Mouse (Mus musculus) E14TG2a.4 (cell line): ENCODE measurements at regions not wholly inside any gene's neighbourhood (a gene's known extent, or its start where the extent isn't known, plus 50 kb on each side); places are given as distances from the start of the nearest gene placed in this dataset.

ENCODE experiments used
- CTCF ChIP-seq: conservative IDR thresholded peaks from 2 replicates; pipeline ENCODE4 v1.5.1; 2014; ENCODE audit warnings: low read length
- POU5F1 ChIP-seq: IDR thresholded peaks from 2 replicates; pipeline ENCODE4 v1.6.1; 2014; ENCODE audit warnings: low read length, borderline replicate concordance

GRCm38 (mm10) chr8:100176502-100176901, 760.2 kb upstream of the Cdh8 start:
- TF ChIP-seq CTCF (no peak), POU5F1 (no peak)
